Mouse (Mus musculus) C2C12 (cell line): Measurements from ENCODE around the gene Atp8b2. TPM values are rescaled to one million over a fixed set of nuclear protein-coding genes. Genes with fewer than 3 reads are reported as not detected.

Experiments
- H3K27me3 ChIP-seq: one replicate; pipeline ENCODE4 v1.6.1; 2011; ENCODE audit not compliant: control insufficient read depth, insufficient read depth, insufficient read length
- H3K36me3 ChIP-seq: one replicate; pipeline ENCODE4 v1.6.1; 2011; ENCODE audit not compliant: control insufficient read depth, insufficient read depth
- H3K4me3 ChIP-seq: one replicate; pipeline ENCODE4 v1.5.1; 2011; ENCODE audit warnings: mild to moderate bottlenecking, control low read depth; ENCODE audit not compliant: poor library complexity, insufficient read depth, severe bottlenecking
- H3K79me2 ChIP-seq: one replicate; pipeline ENCODE4 v1.6.1; 2011; ENCODE audit not compliant: control insufficient read depth, insufficient read depth
- H3K79me3 ChIP-seq: one replicate; pipeline ENCODE4 v1.6.1; 2011; ENCODE audit warnings: low read depth, control low read depth
- H3ac ChIP-seq: one replicate; pipeline ENCODE3; 2011; ENCODE audit warnings: low read depth; ENCODE audit not compliant: control insufficient read depth, insufficient read length
- CEBPB ChIP-seq: IDR thresholded peaks from one replicate; pipeline ENCODE4 v1.6.1; 2011; ENCODE audit warnings: low read depth, mild to moderate bottlenecking, control low read depth, moderate library complexity
- CTCF ChIP-seq: IDR thresholded peaks from one replicate; pipeline ENCODE4 v1.5.1; 2011; ENCODE audit not compliant: control insufficient read depth, insufficient read depth, insufficient read length
- FOSL1 ChIP-seq: IDR thresholded peaks from one replicate; pipeline ENCODE4 v1.8.0; 2011; ENCODE audit warnings: mild to moderate bottlenecking, low read length; ENCODE audit not compliant: poor library complexity, insufficient read depth, severe bottlenecking
- MAX ChIP-seq: IDR thresholded peaks from one replicate; pipeline ENCODE4 v1.6.1; 2011; ENCODE audit warnings: mild to moderate bottlenecking, control low read depth
- MYOD1 ChIP-seq: IDR thresholded peaks from one replicate; pipeline ENCODE4 v1.6.1; 2011; ENCODE audit warnings: low read depth; ENCODE audit not compliant: control insufficient read depth, insufficient read length
- MYOG ChIP-seq: IDR thresholded peaks from one replicate; pipeline ENCODE4 v1.6.1; 2011; ENCODE audit not compliant: control insufficient read depth, insufficient read length; ENCODE audit errors: extremely low read depth
- USF1 ChIP-seq: IDR thresholded peaks from one replicate; pipeline ENCODE4 v1.6.1; 2011; ENCODE audit warnings: low read depth, mild to moderate bottlenecking, control low read depth, moderate library complexity
- polyA plus RNA-seq: library from polyadenylated mRNA; unstranded; fragments of >200 nt; fragmentation: generic; extraction: Trizol; gene quantifications from one replicate; pipeline ENCODE4 v1.2.1, GENCODE M21; 2012; ENCODE audit warnings: missing spikeins

Gene Atp8b2
- polyA plus RNA-seq, 1 experiment: 26.8 TPM

GRCm38 (mm10) chr3:89997791-89998495 is 34.6 kb upstream of the Atp8b2 start:
- H3K79me2 ChIP-seq: peaks cover 18% of the 10 kb centered on the region
- no peak for TF ChIP-seq FOSL1
- TF ChIP-seq CEBPB: peak; percentile 69
- no peak for TF ChIP-seq USF1
- peak overlapping the region; percentile 78 for H3K4me3 ChIP-seq
- H3ac ChIP-seq: peak overlapping the region; percentile 60
- peaks cover 50% of the 10 kb centered on the region for H3K36me3 ChIP-seq
- no peaks in the 10 kb centered on the region for H3K27me3 ChIP-seq
- peaks cover 14% of the 10 kb centered on the region for H3K79me3 ChIP-seq

- Histone ChIP-seq H3K79me2 (peaks cover 18% of the 10 kb centered on the region), H3K27me3 (no peaks in the 10 kb centered on the region), H3K79me3 (peaks cover 14% of the 10 kb centered on the region), H3K4me3 (no peak overlapping the region), H3K36me3 (peaks cover 33% of the 10 kb centered on the region), H3ac (no peak overlapping the region)
- TF ChIP-seq FOSL1 (no peak), CTCF (no peak), MAX (no peak), USF1 (no peak), CEBPB (no peak), MYOG (no peak), MYOD1 (no peak)
These were observed 31.7 kb upstream of the Atp8b2 start for GRCm38 (mm10) chr3:89994807-89995515.

- TF ChIP-seq MAX (no peak), FOSL1 (no peak), CEBPB (no peak), USF1 (no peak), MYOD1 (no peak), MYOG (no peak), CTCF (no peak)
- H3K79me3 ChIP-seq: no peaks in the 10 kb centered on the region
- H3K36me3 ChIP-seq: no peaks in the 10 kb centered on the region
These were observed 24.5 kb upstream of the Atp8b2 start for GRCm38 (mm10) chr3:89987822-89988221.

GRCm38 (mm10) chr3:89987211-89987610 is 23.9 kb upstream of the Atp8b2 start:
- Histone ChIP-seq H3K36me3 (no peaks in the 10 kb centered on the region), H3K4me3 (no peak overlapping the region), H3ac (no peak overlapping the region), H3K27me3 (no peaks in the 10 kb centered on the region), H3K79me2 (no peaks in the 10 kb centered on the region), H3K79me3 (no peaks in the 10 kb centered on the region)
- TF ChIP-seq MYOD1 (no peak), MYOG (no peak), MAX (no peak), USF1 (no peak), CEBPB (no peak), FOSL1 (no peak), CTCF (no peak)

More at GRCm38 (mm10) chr3:89987822-89988221, 24.5 kb upstream of the Atp8b2 start:
- H3K79me2 ChIP-seq: no peaks in the 10 kb centered on the region
- no peak overlapping the region for H3K4me3 ChIP-seq
- no peaks in the 10 kb centered on the region for H3K27me3 ChIP-seq
- H3ac ChIP-seq: no peak overlapping the region

- no peak overlapping the region for H3K4me3 ChIP-seq
- no peaks in the 10 kb centered on the region for H3K36me3 ChIP-seq
- H3K79me2 ChIP-seq: no peaks in the 10 kb centered on the region
- H3K27me3 ChIP-seq: no peaks in the 10 kb centered on the region
- TF ChIP-seq CEBPB (no peak), USF1 (no peak), MYOG (no peak), MAX (no peak), CTCF (no peak), FOSL1 (no peak), MYOD1 (no peak)
- no peaks in the 10 kb centered on the region for H3K79me3 ChIP-seq
- H3ac ChIP-seq: no peak overlapping the region
These were observed 19.1 kb upstream of the Atp8b2 start for GRCm38 (mm10) chr3:89982426-89982825.

- H3K36me3 ChIP-seq: no peaks in the 10 kb centered on the region
- no peak overlapping the region for H3ac ChIP-seq
- no peak for TF ChIP-seq MYOG
- no peak for TF ChIP-seq CTCF
- no peak for TF ChIP-seq MYOD1
- TF ChIP-seq USF1: no peak
- TF ChIP-seq CEBPB: no peak
- no peak for TF ChIP-seq MAX
- no peak for TF ChIP-seq FOSL1
- no peaks in the 10 kb centered on the region for H3K79me2 ChIP-seq
- no peaks in the 10 kb centered on the region for H3K79me3 ChIP-seq
- no peak overlapping the region for H3K4me3 ChIP-seq
- no peaks in the 10 kb centered on the region for H3K27me3 ChIP-seq
These were observed 13.6 kb upstream of the Atp8b2 start for GRCm38 (mm10) chr3:89976859-89977258.
